Mouse (Mus musculus) left cerebral cortex, postnatal 10 days (tissue): ENCODE results near the gene Prpf38a. TPM values are rescaled to one million over a fixed set of nuclear protein-coding genes. Genes with fewer than 3 reads are reported as not detected.

Experiments
- DNase-seq, 2 experiments: peaks; one replicate each; pipeline ENCODE4 v3.0.0; 2021 to 2022; ENCODE audit warnings: low spot score in 2 of 2, mixed read lengths in 1 of 2; ENCODE audit errors: extremely low spot score in 1 of 2
- intact Hi-C: fragments of 180-260 bp; cut with DNase I; formaldehyde crosslinking; loops from one replicate; pipeline ENCODE4 v1.15.1; 2025
- total RNA-seq, 2 experiments: library from RNA; stranded (reverse); gene quantifications; 2 replicates each; pipeline ENCODE4 v1.2.3; 2021

Gene Prpf38a
- 10 to 100 TPM; 42.7 to 43.5 TPM for total RNA-seq

GRCm38 (mm10) chr4:108578840-108579742 lies at the start of gene Prpf38a, which contains the start of gene Orc1:
Gene Prpf38a (minus strand): TSS chr4:108579336.
Gene Orc1 (plus strand): TSS chr4:108579423.
- intact Hi-C loops = no loop called here

GRCm38 (mm10) chr4:108627066-108627465 lies 47.9 kb upstream of the Prpf38a start:
- DNase-seq = no peak
- intact Hi-C loops = no loop called here

More at GRCm38 (mm10) chr4:108578840-108579742, at the start of gene Prpf38a, which contains the start of gene Orc1:
- peak; percentile 97 for DNase-seq

GRCm38 (mm10) chr4:108621504-108621903 lies 42.4 kb upstream of the Prpf38a start:
- DNase-seq = no peak
- intact Hi-C loops = no loop called here

- intact Hi-C loops = no loop called here
- no peak for DNase-seq
Observed at GRCm38 (mm10) chr4:108620536-108620935, 41.4 kb upstream of the Prpf38a start.

- intact Hi-C loops = no loop called here
- DNase-seq = peak; percentile 87 to 94
Observed at GRCm38 (mm10) chr4:108619587-108620341, 40.6 kb upstream of the Prpf38a start, which contains the start of gene Cc2d1b. Gene Cc2d1b (plus strand): TSS chr4:108619940.

GRCm38 (mm10) chr4:108619165-108619564 lies 40.0 kb upstream of the Prpf38a start:
- DNase-seq = peak in 1 of 2 experiments; percentile 30
- intact Hi-C loops = no loop called here

GRCm38 (mm10) chr4:108618586-108618985 lies 39.5 kb upstream of the Prpf38a start:
- intact Hi-C loops = no loop called here
- no peak for DNase-seq

GRCm38 (mm10) chr4:108610935-108611334 lies 31.8 kb upstream of the Prpf38a start:
- no peak for DNase-seq
- intact Hi-C loops = no loop called here

- no peak for DNase-seq
- intact Hi-C loops = no loop called here
Observed at GRCm38 (mm10) chr4:108608651-108609050, 29.5 kb upstream of the Prpf38a start.

- no peak for DNase-seq
- intact Hi-C loops = no loop called here
Observed at GRCm38 (mm10) chr4:108601870-108602269, 22.7 kb upstream of the Prpf38a start.

- no peak for DNase-seq
- intact Hi-C loops = no loop called here
Observed at GRCm38 (mm10) chr4:108598306-108598705, 19.2 kb upstream of the Prpf38a start.

- DNase-seq = no peak
- intact Hi-C loops = no loop called here
Observed at GRCm38 (mm10) chr4:108595785-108596184, 16.6 kb upstream of the Prpf38a start.

- intact Hi-C loops = no loop called here
- peak in 1 of 2 experiments; percentile 29 for DNase-seq
Observed at GRCm38 (mm10) chr4:108593376-108593775, 14.2 kb upstream of the Prpf38a start.

GRCm38 (mm10) chr4:108579743-108580411 lies 741 bp upstream of the Prpf38a start:
- intact Hi-C loops = no loop called here
- DNase-seq = no peak

- intact Hi-C loops = no loop called here
- DNase-seq = no peak
Observed at GRCm38 (mm10) chr4:108572644-108573043, 6.5 kb downstream of the Prpf38a start.

GRCm38 (mm10) chr4:108565026-108565425 lies 14.1 kb downstream of the Prpf38a start:
- no peak for DNase-seq
- intact Hi-C loops = loop anchor here (10.0 kb wide), 1 partner anchor 310 kb away; no protein-coding TSS in a partner anchor

- DNase-seq = no peak
- intact Hi-C loops = no loop called here
Observed at GRCm38 (mm10) chr4:108539701-108540100, 39.4 kb downstream of the Prpf38a start.
